Mouse (Mus musculus) left cerebral cortex, postnatal 14 days (tissue): ENCODE data around the gene Adssl1. TPM values are rescaled to one million over a fixed set of nuclear protein-coding genes. Genes with fewer than 3 reads are reported as not detected.

Source experiments
- DNase-seq, 2 experiments: peaks; one replicate each; pipeline ENCODE4 v3.0.0; 2021 to 2022; ENCODE audit warnings: low spot score in 2 of 2, mixed read lengths in 1 of 2
- intact Hi-C: fragments of 180-260 bp; cut with DNase I; formaldehyde crosslinking; loops from one replicate; pipeline ENCODE4 v1.15.1; 2025
- total RNA-seq, 2 experiments: library from RNA; stranded (reverse); gene quantifications; 2 replicates each; pipeline ENCODE4 v1.2.3; 2021

Adssl1 gene
- total RNA-seq, 2 experiments from 2014 or later: 6.5 to 8.4 TPM

- intact Hi-C loops: no loop called here
- DNase-seq: peak in 1 of 2 experiments; percentile 39
Measured at GRCm38 (mm10) chr12:112667619-112668297, 47.9 kb downstream of the Adssl1 start.

- intact Hi-C loops: no loop called here
- no peak for DNase-seq
Measured at GRCm38 (mm10) chr12:112670718-112671393, 51.0 kb downstream of the Adssl1 start.

- no peak for DNase-seq
- intact Hi-C loops: no loop called here
Measured at GRCm38 (mm10) chr12:112671891-112672290, 52.0 kb downstream of the Adssl1 start.

GRCm38 (mm10) chr12:112672744-112673575 is 53.1 kb downstream of the Adssl1 start:
- intact Hi-C loops: no loop called here
- DNase-seq: peak in 1 of 2 experiments; percentile 69

DNA sequence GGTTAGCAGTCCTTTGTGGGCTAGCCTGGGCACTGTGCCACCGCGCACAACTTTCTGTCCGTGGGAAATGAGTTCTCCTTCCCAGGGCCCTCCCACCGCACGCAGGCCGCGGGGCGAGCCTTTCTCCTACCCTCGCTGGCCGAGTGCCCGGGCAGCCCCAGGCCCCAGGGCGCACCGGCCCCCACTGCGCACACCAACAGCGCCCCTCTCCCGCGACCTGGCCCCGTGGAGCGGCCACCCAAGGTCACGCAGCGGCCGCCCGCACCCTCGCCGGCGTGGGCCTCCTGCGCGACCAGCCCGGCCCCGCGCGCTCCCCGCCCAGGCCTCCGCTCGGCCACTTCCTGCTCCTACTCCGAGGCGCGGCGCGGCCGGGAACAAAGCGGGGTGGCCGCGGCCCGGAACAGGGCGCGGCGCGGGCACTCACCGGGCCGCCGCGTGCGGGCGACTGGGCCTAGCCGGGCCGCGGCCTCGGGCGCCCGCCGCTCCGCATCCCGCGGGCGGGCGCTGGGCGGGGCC is 53.8 kb downstream of the Adssl1 start:
- peak in 1 of 2 experiments; percentile 44 for DNase-seq
- intact Hi-C loops: no loop called here

DNA sequence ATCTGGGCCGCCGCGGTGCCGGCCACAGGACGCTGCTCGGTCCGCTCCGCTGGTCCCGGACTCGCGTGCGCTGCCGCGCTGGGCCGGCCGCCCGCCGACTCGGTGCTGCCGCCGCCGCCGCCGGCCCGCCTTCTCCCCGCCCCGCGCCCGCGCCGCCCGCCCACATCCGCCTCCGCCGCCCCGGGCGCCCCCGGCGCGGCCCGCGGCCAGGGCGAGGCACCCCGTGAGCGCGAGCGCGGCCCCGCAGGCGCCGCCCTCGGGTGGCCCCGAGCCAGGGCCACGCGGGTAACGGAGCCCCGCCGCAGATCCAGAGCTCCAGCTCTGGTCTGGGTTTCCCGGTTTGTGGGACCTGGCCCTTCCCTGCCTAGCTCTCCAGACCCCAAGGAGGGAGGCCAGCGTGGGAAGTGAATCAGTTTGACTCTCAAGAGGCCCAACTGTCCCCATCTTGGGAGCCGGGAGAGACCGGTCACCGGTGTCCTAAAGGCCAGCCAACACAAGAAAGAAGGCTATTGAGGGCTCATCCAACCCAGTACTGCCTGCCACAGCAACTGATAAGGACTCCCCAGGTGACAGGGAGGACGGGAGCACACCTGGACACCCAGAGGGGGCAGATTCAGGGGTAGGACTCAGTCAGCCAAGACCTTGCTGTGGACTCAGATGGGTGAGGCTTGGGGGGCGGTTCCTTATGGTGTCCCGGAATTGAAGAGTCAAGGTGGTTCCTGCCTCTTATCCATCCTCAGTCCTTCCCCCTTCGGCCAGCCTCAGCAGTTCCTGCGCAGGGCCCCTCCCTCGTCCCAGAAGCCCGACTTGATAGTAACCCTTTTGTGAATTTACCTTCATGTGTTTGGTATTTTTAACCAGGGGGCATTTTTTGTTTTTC is 54.5 kb downstream of the Adssl1 start, which contains the start of gene Akt1:
Akt1 (minus strand) TSS at position 753 of the 880 bp plus-strand sequence.
- DNase-seq: no peak
- intact Hi-C loops: no loop called here

- peak; percentile 84 to 90 for DNase-seq
- intact Hi-C loops: no loop called here
Measured at GRCm38 (mm10) chr12:112675245-112676035, 55.6 kb downstream of the Adssl1 start.

- intact Hi-C loops: no loop called here
- DNase-seq: no peak
Measured at GRCm38 (mm10) chr12:112677076-112677475, 57.2 kb downstream of the Adssl1 start.

DNA sequence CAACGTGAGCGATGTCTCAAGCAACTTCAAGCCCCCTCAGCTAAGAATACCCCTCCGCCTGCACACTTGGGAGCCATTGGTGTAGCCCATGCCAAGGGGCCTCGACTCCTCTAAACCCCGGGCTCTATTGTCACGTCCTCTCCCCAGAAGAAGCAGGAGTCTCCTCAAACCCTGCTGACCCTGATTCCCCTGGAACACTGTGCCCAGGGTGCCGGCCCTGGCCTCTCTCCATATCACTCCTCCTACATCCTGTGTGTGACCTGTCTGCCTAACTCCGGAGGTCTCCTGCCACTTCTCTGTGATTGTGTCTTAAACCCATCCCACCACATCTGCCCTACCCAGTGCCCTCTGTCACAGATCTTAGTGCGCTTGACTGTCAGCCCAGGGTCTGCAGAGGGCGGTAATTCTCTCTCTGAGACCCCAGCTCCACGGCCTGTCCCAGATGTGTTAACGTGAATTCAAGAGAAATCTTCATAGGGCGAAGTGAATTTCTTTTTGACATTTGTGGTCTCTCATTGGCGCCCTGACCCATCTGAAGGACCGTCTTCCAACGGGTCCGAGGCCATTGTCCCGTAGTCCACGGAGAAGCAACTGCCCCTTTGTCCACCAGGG is 58.2 kb downstream of the Adssl1 start:
- intact Hi-C loops: no loop called here
- no peak for DNase-seq

DNA sequence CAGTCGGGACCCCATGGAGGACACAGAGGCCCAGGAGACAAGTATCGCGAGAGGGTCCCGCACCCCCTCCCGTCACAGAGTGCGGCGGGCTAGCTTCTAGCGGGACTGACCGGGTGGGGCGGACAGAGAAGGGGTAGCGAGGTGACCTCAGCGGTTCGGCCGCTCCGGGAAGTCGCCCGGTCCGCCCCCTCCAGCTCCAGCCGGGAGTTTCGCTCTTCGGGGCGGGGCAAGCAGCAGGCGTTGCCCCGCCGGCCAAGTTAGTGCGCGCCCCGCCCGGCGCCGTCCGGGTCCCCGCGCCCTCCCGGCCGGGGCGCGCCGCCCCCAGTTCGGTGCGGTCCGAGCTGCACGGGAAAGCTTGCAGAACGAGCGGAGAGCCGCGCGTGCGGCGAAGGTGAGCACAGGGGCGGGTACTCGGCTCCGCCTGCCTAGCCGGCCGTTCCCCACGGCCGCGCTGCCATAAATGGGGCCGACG is 58.7 kb downstream of the Adssl1 start, which contains the start of gene Zbtb42:
Zbtb42 (plus strand) TSS at position 274 of the 472 bp plus-strand sequence.
- no peak for DNase-seq
- intact Hi-C loops: no loop called here

DNA sequence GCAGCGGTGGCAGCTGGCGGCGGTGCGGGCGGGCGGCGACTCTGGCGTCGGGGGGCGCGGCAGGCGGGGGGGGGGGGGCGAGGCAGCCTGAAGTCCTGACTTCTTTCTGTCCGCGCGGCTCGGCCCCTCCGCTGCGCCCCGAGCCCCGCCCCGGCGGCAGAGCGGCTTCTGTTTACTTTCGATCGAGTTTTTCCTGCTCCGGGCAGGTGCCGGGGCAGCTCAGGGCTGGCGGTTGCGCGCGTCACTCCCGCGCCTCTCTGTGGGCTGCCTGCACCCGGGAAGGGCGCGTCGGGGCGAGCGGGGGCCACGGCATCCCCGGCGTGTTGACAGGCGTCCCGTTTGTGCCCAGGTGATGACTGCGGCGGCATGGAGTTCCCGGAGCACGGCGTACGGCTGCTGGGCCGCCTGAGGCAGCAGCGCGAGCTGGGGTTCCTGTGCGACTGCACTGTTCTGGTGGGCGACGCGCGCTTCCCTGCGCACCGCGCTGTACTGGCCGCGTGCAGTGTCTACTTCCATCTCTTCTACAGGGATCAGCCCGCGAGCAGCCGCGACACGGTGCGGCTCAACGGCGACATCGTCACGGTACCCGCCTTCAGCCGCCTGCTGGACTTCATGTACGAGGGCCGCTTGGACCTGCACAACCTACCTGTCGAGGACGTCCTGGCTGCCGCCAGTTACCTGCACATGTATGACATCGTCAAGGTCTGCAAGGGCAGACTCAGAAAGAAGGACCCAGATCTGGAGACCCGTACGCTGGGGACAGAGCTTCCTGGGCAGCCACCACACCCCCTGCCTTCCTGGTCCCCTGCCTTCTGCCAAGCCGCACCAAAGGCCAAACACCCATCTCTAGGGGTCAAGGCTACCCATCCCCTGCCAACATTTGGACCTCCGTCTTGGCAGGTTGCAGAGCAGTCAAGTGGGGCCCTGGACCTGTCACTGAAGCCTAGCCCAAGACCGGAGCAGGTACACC is 59.5 kb downstream of the Adssl1 start:
- intact Hi-C loops: no loop called here
- peak; percentile 37 to 56 for DNase-seq

- DNase-seq: no peak
- intact Hi-C loops: no loop called here
Measured at GRCm38 (mm10) chr12:112683351-112683750, 63.5 kb downstream of the Adssl1 start.

GRCm38 (mm10) chr12:112688458-112688857 is 68.6 kb downstream of the Adssl1 start:
- intact Hi-C loops: no loop called here
- no peak for DNase-seq
